In the genomic region with DNA sequence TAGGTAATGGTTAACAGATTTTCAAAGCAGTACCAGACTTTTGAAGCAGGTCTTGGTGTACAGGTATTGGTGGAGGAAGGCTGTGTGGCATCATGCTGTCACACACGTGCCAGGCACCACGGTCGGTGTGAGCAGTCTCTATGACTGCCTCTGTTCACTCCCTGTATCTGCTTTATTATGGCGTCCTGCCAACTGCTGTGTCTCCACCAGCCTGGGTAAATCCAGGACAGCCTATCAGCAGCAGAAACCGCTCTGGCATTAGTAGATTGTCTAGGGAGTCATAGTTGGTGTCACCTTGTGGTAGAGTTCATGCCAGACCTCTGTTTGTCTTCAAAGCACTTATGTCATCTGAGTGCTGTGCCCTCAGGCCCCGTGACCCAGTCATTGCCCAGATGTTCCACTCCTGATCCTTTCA, we compare ENCODE assay signal across 8 mouse cellular contexts. TPM values are rescaled to one million over a fixed set of nuclear protein-coding genes. Genes with fewer than 3 reads are reported as not detected.
A peak's percentile ranks its signal among the peaks of the same experiment; 100 is the strongest.
DNase-seq lines count a peak whose midpoint lies in the region; ATAC-seq and TF ChIP-seq lines count a peak whose summit lies in the region.

No protein-coding gene starts in this region.

- WGBS in heart, embryonic 15.5 days, result 21% methylated on average over 6 of the region's 6 CpGs
- 58% methylated on average over 6 of the region's 6 CpGs for WGBS in kidney, postnatal 0 days
- WGBS in stomach, embryonic 15.5 days, result 62% methylated on average over 6 of the region's 6 CpGs

- no peaks in the 10 kb centered on the region for H3K36me3 ChIP-seq in heart, embryonic 15.5 days
- H3K36me3 ChIP-seq in kidney, postnatal 0 days (ENCODE audit: insufficient read depth, low read length), result no peaks in the 10 kb centered on the region
- no peaks in the 10 kb centered on the region for H3K36me3 ChIP-seq in stomach, embryonic 15.5 days

- H3K4me3 ChIP-seq in heart, embryonic 15.5 days, result no peak overlapping the region
- H3K4me3 ChIP-seq in kidney, postnatal 0 days (replicated peaks; ENCODE audit: low read depth, low read length), result no peak overlapping the region
- no peak overlapping the region for H3K4me3 ChIP-seq in stomach, embryonic 15.5 days (replicated peaks)

- H3K27me3 ChIP-seq in heart, embryonic 15.5 days, result no peaks in the 10 kb centered on the region
- no peaks in the 10 kb centered on the region for H3K27me3 ChIP-seq in kidney, postnatal 0 days (ENCODE audit: insufficient read depth, low read length)
- no peaks in the 10 kb centered on the region for H3K27me3 ChIP-seq in stomach, embryonic 15.5 days (replicated peaks)

- H3K9ac ChIP-seq in heart, embryonic 15.5 days, result no peak overlapping the region
- H3K9ac ChIP-seq in kidney, postnatal 0 days (ENCODE audit: low read depth, low read length), result no peak overlapping the region
- no peak overlapping the region for H3K9ac ChIP-seq in stomach, embryonic 15.5 days

- no peak overlapping the region for H3K4me2 ChIP-seq in heart, embryonic 15.5 days
- no peak overlapping the region for H3K4me2 ChIP-seq in kidney, postnatal 0 days (ENCODE audit: low read length)
- H3K4me2 ChIP-seq in stomach, embryonic 15.5 days, result no peak overlapping the region

- peak; percentile 82 for ATAC-seq in heart, embryonic 15.5 days (replicated peaks; ENCODE audit: insufficient number of reproducible peaks, insufficient read depth, low FRiP score, low read depth)
- peak; percentile 86 for ATAC-seq in kidney, postnatal 0 days (replicated peaks; ENCODE audit: low FRiP score, low read depth)
- peak; percentile 51 for ATAC-seq in stomach, embryonic 15.5 days (ENCODE audit: insufficient read depth, low FRiP score, low read depth)

- H3K9me3 ChIP-seq in heart, embryonic 15.5 days (replicated peaks), result no peaks in the 10 kb centered on the region
- no peaks in the 10 kb centered on the region for H3K9me3 ChIP-seq in kidney, postnatal 0 days (replicated peaks; ENCODE audit: low read length)
- H3K9me3 ChIP-seq in stomach, embryonic 15.5 days, result no peaks in the 10 kb centered on the region

- peak; percentile 28 for DNase-seq in lung, postnatal 36 days
- no peak for DNase-seq in lung, postnatal 25 days (ENCODE audit: low spot score)
- peak; percentile 22 for DNase-seq in kidney, postnatal 0 days (ENCODE audit: low spot score)
- DNase-seq in cerebellum, adult 18-20 months, result no peak
- DNase-seq in retina, postnatal 1 day, result no peak
- no peak for DNase-seq in right cerebral cortex, postnatal 14 days

- peaks cover 36% of the 10 kb centered on the region for H3K4me1 ChIP-seq in heart, embryonic 15.5 days (replicated peaks)
- H3K4me1 ChIP-seq in kidney, postnatal 0 days (replicated peaks; ENCODE audit: insufficient read depth, low read length), result peaks cover 3% of the 10 kb centered on the region; the same call in 1 of the 2 replicates
- peaks cover 9% of the 10 kb centered on the region for H3K4me1 ChIP-seq in stomach, embryonic 15.5 days

- TF ChIP-seq CTCF in kidney, postnatal 0 days (IDR thresholded peaks at IDR 0.05; ENCODE audit: low read depth), result no peak

- H3K27ac ChIP-seq in heart, embryonic 15.5 days, result peak overlapping the region; percentile 49
- H3K27ac ChIP-seq in kidney, postnatal 0 days, result no peak overlapping the region
- no peak overlapping the region for H3K27ac ChIP-seq in stomach, embryonic 15.5 days

RNA-seq across cellular contexts. Expression of gene Acot7, which starts 34.2 kb away (rescaled TPM):
- polyA plus RNA-seq in heart, embryonic 15.5 days (2015; fragmentation: Nextera tagmentation; extraction: Ambion mirVana), result 58.4 and 73.4 TPM in 2 replicates
- polyA plus RNA-seq in kidney, postnatal 0 days (2015; fragmentation: Nextera tagmentation; extraction: Ambion mirVana), result 56.4 and 63.5 TPM in 2 replicates
- 60.0 and 63.1 TPM in 2 replicates for polyA plus RNA-seq in stomach, embryonic 15.5 days (2015; fragmentation: Nextera tagmentation; extraction: Ambion mirVana)

RNA-seq across cellular contexts. Expression of gene Hes2, which starts 53.4 kb away (rescaled TPM):
- polyA plus RNA-seq in heart, embryonic 15.5 days (2015; fragmentation: Nextera tagmentation; extraction: Ambion mirVana), result 0.23 TPM in 1 of 2 replicates, not detected in the other
- 0.41 and 0.78 TPM in 2 replicates for polyA plus RNA-seq in kidney, postnatal 0 days (2015; fragmentation: Nextera tagmentation; extraction: Ambion mirVana)
- 0.43 and 0.44 TPM in 2 replicates for polyA plus RNA-seq in stomach, embryonic 15.5 days (2015; fragmentation: Nextera tagmentation; extraction: Ambion mirVana)

RNA-seq across cellular contexts. Expression of gene Espn, which starts 59.9 kb away (rescaled TPM):
- 0.93 and 2.1 TPM in 2 replicates for polyA plus RNA-seq in heart, embryonic 15.5 days (2015; fragmentation: Nextera tagmentation; extraction: Ambion mirVana)
- polyA plus RNA-seq in kidney, postnatal 0 days (2015; fragmentation: Nextera tagmentation; extraction: Ambion mirVana), result 32.9 and 35.0 TPM in 2 replicates
- polyA plus RNA-seq in stomach, embryonic 15.5 days (2015; fragmentation: Nextera tagmentation; extraction: Ambion mirVana), result 15.9 and 19.2 TPM in 2 replicates

Comparison
In these comparisons a context has a peak if more than half of its experiments do, and no peak if none do; other contexts are left out.
1. DNase-seq: peak in lung, postnatal 36 days (single experiment) and kidney, postnatal 0 days (single experiment); none in lung, postnatal 25 days (single experiment), cerebellum, adult 18-20 months (0 of 2), retina, postnatal 1 day (single experiment) and right cerebral cortex, postnatal 14 days (single experiment).
2. Peak in every context shown above with its lines, with median percentiles within 50 percentile points of each other: ATAC-seq.